Mouse (Mus musculus): Measurements from ENCODE around the gene Ppdpf.

The Ppdpf gene

GRCm38 (mm10) chr2:181219538-181220216, 32.6 kb downstream of the Ppdpf start, which contains the start of gene Fndc11:
Fndc11 (plus strand) TSS chr2:181220013.
- peak; percentile 74 for DNase-seq (ENCODE audit: low spot score)

GRCm38 (mm10) chr2:181220361-181220760, 33.3 kb downstream of the Ppdpf start:
- DNase-seq (ENCODE audit: low spot score): no peak

- no peak for DNase-seq (ENCODE audit: low spot score)
Measured at GRCm38 (mm10) chr2:181224994-181225393, 37.9 kb downstream of the Ppdpf start.

- no peak for DNase-seq (ENCODE audit: low spot score)
Measured at GRCm38 (mm10) chr2:181227122-181227521, 40.1 kb downstream of the Ppdpf start.

- DNase-seq (ENCODE audit: low spot score): no peak
Measured at GRCm38 (mm10) chr2:181228335-181228734, 41.3 kb downstream of the Ppdpf start.

GRCm38 (mm10) chr2:181231171-181231570, 44.1 kb downstream of the Ppdpf start:
- no peak for DNase-seq (ENCODE audit: low spot score)

GRCm38 (mm10) chr2:181233443-181233842, 46.4 kb downstream of the Ppdpf start:
- no peak for DNase-seq (ENCODE audit: low spot score)

GRCm38 (mm10) chr2:181234680-181235079, 47.6 kb downstream of the Ppdpf start:
- no peak for DNase-seq (ENCODE audit: low spot score)

- no peak for DNase-seq (ENCODE audit: low spot score)
Measured at GRCm38 (mm10) chr2:181235681-181236566, 48.9 kb downstream of the Ppdpf start.

GRCm38 (mm10) chr2:181237251-181238014, 50.4 kb downstream of the Ppdpf start:
- DNase-seq (ENCODE audit: low spot score): no peak

- no peak for DNase-seq (ENCODE audit: low spot score)
Measured at GRCm38 (mm10) chr2:181238091-181238610, 51.1 kb downstream of the Ppdpf start.

Measured in ovary, adult 18-20 months (tissue).